Mouse (Mus musculus) retina, postnatal 1 day (tissue): ENCODE measurements around the gene Slc19a1.
A peak's percentile ranks its signal among the peaks of the same experiment; 100 is the strongest.

ENCODE experiments used
- DNase-seq: peaks from one replicate; pipeline ENCODE4 v3.0.0-alpha.2; 2012

The Slc19a1 gene

DNA sequence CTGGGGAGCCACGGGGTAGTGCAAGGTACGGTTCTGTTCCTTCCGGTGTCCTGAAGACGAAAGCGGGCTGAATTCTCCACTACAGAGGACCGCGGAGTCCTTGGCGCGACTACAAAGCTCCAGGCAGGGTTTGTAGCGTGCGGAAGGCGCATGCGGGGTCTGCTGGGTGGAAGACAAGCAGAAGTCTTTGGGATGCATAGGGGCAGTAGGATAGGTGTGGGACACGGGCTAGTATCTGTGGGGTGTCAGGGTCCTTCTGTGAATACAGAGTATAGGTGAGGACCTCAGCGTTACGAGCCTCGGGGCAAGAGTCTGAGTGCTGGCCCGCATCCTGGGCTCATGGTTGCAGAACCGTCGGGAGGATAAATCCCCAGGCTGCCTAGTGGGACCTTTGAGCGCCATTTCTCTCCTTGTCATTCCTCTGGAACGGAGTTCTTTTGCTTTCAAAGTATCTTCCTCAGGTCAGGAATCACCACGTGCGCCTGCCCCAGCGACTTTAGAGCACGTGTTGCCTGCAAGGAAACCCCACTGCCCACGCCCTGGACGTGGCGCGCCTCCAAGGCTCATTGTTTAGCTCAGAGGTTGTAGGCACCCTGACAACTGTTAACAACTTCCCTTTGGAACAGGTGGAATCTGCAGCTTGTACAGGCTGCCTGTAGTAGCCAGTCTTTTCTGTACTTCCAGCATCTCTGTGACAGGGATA lies 1.4 kb downstream of the Slc19a1 start:
- DNase-seq, result no peak

DNA sequence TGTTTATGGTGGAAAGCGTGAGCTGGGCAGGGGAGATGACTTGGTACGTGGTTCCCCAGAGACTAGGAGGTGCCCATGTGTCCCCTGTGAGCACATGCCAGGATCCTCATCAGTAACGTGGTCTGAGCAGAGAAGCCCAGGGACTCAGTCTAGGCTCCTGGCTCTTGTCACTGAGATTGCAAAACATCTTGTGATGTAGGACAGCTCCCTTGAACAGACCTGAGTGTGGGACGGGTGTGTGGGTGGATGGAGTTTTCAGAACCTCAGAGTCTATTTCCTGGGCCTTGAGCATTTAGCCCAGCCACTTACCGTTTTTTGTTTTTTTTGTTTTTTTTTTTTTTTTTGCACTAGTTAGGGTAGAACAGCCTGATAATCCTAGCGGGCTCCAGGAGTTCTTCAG lies 3.4 kb downstream of the Slc19a1 start:
- DNase-seq, result no peak

DNA sequence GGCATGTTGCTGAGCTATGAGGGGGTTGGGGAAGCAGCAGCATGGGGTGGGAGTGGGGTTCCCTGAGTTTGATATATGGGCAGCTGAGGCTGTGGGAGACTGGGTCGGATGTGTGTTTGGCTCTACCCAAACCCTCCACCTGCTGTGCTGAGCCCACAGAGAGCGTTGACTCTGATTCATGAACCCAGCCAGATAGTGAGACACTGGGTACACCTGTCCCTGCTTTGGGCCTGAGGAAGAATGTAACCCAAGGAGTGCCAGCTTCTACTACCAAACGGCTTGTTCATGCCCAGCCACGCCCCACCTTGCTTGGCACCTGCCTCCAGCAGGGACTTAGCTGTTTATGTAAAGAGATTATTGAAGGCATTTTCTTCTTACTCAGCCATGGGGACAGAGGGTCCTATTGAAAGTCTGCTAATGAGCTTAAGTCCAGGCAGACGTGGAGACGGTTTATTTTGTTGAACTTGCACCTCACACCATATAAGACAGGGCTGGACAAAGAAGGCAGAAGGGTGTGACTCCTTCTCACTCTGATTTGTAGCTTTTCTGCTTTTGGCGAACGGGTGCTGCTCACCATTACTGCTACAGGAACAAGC lies 6.6 kb downstream of the Slc19a1 start:
- DNase-seq, result peak; percentile 59

DNA sequence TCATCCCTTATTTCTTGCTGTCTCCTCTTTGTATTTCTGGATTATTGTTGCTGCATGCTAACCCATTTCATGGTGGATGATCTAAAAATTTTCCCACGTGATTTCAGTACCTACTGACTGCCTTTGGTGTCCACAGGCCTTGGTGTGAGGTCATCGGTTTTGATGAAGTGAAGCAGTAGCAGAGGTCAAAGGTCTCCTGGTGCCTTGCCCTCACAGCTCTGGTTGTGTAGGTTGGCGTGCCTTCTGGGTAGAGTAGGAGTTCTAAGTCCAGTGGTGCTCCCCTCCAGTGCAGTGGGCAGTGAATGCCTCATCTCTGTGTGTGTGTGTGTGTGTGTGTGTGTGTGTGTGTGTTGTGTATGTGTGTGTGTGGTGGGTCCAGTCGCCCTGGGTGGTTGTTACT lies 16.2 kb downstream of the Slc19a1 start:
- DNase-seq, result no peak

DNA sequence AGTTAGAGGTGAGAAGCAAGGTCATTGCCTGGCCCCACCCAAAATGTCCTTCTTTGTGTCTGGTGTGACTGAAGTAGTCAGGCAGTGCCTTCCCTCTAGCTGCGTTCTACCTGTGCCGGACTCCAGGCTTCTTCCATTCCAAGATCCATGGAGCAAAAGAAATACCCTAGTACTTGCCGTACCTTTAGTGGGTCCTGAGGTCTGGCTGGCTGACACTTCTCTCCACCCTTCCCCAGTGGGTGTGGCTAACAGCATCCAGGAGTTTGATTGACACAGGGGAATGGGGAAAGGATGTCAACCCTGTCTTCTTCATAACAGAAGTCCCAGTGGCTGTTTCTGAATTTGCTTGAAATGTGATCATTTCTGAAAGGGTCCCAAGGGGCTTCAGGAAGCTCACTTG lies 16.6 kb downstream of the Slc19a1 start:
- DNase-seq, result no peak

DNA sequence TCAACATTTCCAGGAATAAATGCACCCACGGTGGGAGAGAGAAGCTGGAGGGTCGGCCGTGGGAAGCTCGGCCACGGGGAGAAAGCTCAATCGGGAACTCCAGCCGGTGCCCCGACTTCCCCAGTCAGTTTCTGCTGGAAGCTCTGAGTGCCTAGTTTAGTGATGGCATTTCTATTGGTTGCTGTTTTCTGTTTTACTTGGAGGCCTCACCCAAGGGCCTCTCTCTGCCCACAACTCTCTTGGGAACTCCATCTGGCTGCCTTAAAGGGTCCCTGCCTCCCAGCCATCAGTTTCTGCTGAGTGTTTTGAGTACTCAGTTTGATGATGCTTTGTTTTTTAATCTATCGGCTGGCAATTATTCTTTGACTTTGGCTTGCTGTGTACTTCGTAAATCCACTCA lies 24.7 kb downstream of the Slc19a1 start:
- DNase-seq, result no peak

DNA sequence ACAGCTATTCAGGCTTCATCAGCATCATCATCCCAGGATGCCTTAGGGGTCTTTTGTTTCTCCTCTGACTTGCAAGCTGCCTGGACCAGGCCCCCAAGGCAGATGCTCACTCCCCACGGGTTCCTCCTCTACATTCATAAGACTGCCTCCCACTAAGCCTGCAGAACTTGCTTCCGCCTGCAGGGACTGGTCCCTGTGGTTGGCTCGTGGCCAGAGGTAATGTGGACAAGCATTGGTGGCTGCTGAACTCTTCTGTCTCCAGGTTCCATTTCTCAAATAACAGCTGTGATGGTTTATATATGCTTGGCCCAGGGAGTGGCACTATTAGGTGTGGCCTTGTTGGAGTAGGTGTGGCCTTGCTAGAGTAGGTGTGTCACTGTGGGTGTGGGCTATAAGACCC lies 29.4 kb downstream of the Slc19a1 start:
- DNase-seq, result peak; percentile 21

DNA sequence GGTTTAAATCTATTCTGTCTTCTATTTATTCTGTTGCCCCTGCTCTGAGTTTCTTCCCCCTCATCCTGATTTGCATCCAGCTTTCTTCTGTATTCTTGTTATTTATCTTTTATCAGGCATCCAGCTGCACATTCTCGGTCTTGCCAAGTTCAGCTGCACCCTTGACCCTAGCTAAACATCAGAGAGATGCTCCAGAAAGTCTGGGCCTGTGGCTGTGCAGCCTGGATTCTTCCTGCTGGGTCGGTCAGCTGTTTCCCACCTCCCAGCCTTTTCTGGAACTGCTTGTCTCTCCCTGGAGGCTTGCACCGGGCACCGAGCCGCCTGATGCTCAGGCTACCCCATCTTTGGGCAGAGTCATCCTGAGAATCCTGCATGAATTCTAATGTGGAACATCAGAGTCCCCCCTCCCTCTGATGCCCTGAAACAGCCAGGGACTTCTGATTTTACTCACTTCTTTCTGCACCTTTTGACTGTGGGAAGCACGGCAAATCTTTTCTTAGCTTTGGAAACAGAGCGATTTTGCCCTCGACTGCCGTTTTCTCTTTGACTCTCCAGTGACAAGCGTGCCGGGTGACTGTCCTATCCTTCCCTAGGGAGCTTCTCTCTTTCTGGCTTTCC lies 30.5 kb downstream of the Slc19a1 start:
- DNase-seq, result no peak

DNA sequence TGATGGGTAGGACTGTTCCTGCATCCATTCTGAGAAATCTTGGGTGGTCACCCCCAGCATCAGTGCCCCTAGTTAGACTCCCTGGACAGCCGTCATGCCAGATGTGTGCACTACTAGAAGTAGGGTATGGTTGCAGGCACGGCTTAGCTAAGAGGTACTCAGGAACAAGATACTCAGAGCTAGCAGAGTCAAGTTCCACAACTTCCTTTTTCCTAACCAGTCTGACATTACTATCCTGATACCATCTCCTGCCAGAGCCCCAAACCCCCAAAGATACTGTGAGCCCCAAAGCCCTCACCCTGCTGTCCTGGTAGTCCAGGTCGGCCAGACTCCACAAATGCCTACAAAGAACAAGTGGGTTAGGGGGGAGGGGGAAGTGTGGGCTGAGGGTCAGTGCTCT lies 32.2 kb downstream of the Slc19a1 start:
- DNase-seq, result no peak

DNA sequence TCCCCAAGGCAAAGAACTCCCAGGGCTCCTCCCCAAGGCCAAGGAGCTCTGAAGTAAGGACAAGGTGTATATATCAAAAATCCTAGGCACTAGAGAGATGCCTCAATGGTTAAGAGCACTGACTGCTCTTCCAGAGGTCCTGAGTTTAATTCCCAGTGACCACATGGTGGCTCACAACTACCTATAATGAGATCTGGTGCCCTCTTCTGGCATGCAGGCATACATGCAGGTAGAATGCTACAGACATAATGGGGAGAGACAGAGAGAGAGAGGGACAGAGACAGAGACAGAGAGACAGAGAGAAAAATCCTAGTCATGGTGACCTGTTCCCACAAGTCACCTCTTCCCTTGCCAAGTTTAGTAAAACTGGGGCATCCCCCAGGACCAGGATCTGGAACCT lies 32.6 kb downstream of the Slc19a1 start:
- DNase-seq, result no peak

DNA sequence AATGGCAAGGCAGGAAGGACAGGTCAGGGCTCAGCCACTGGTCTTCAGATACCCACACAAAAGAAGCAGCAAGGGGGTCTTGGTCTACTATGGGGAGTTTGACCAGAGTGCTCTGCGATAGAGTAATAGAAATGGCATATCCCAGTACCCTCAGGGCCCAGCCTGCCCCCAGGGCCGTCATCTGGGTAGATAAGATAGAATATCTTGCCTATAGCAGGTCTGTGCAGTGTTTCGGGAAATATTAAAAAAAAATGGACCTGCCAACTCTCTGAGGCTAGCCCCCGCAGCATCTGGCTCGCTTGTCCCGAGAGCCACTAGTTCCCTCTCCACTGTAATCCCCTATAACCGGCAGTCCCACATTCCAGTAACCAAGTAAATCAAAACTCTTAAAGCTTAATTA lies 36.4 kb downstream of the Slc19a1 start:
- no peak for DNase-seq

DNA sequence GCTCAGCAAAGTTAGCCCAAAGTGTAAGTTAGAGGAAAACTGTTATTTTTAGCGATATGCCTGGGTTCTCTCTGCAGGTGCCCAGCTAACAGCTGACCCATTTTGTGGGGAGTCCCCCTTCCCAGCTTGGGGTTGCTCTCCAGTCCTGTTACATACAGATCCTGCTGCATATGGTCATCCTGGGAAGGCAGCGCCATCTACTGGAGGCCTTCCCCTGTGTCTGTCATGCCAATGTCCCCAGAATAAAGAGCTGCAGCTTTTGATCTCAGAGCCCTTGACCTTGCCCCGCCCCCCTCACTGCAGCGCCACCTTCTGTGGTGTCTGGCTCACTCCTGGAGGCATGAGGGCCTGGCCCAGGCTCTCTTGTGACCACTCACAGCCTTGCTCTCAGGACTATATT lies 38.0 kb downstream of the Slc19a1 start:
- peak; percentile 80 for DNase-seq

DNA sequence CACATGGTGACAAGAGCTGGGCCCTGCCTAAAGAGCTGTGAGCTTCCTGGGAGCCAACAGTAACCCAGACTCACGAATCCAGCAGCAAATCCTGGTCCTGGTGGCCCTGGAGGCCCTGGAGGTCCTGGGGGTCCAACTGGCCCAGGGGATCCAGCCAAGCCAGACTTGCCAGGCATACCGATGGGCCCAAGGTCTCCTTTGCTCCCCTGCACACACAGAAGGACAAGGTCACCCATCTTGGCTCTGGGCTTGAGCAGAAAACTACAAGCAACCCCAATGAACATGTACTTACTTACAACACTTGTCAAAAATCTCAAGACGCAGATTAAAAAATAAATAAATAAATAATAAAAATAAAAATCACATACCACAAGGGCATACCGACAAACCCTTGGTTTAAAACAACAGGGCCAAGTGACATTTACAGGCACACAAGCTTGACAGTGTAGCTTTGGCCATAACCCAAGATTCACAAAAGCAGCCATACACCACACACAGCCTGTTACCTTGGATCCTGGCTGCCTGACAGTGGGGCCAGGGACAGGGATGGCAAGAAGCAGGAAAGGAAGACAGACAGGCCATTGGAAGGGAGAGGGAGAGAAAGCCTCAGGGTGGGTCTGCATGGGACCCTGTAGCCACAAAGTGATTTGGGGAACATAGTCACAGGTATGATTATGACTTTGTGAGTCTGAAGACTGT lies 42.4 kb downstream of the Slc19a1 start:
- no peak for DNase-seq

DNA sequence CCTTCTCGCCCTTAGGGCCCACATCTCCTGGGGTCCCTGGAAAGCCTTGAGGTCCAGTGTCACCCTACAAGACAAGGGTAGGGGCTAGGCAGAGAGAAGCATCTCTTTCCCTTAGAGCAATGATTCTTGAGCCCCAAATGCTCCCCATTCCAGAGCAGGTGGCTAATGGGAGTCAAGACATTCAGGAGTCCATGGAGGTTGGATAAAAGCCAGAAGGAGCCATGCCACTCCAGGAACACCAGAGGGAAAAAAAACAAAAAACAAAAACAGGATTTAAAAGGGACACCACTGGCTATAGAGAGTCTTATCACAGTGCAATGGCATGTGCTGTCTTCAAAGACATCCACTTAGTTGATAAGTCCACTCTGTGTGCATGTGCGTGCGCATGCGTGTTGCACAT lies 46.4 kb downstream of the Slc19a1 start:
- no peak for DNase-seq

DNA sequence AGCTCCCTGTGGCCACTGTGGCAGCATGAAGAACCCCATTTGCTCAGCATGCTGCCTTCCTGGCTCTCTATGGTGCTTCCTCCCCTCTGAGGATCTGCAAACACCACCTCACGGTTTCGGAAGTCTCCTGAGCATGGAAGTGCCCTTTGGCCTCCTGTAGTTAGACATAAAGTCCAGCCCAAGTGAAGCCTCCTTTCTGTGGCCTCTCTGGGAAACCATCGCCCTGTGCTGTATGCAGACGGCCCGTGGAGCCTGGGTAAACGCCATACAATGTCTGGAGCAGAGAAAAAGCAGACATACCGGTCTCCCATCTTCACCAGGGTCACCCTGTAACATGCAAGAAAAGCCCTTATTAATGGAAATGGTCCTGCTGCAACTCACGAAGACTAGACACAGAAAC lies 46.9 kb downstream of the Slc19a1 start:
- no peak for DNase-seq

DNA sequence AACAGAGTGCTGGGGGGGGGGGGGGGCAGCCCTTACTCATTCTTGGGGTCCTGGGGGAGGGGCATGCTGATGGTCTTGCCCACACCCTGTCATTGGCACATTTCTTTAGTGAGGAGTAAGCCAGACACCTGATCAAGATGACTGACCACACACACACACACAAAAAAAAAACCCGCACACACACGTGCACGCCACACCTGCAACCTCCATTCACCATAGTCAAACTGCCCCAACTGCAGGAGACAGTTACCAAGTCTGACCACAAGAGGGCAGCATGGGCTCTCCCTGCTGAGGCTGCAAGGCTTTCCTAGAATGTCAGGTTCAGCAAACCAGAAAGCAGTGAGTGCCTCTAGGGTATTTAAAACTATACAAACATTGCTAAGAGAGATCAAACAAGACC lies 50.4 kb downstream of the Slc19a1 start:
- DNase-seq, result peak; percentile 81

DNA sequence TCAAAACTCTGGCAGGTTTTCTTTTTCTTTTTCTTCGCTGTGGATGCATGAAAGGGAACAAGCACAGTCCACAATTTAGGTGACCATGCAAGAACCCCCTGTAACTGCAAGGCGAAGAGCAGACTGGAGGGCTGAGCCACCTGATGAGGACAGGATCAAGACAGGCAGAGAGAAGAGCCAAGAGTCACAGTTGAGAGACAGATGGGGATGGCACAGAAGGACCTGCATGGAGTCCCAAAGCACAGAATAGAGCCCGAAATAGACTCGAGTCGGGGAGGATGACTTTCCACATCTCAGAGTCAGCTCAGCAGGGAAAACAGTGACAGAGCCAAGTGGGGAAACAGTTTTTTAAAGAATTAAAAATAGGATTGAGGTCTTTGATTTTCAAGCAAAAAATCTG lies 50.9 kb downstream of the Slc19a1 start:
- no peak for DNase-seq

DNA sequence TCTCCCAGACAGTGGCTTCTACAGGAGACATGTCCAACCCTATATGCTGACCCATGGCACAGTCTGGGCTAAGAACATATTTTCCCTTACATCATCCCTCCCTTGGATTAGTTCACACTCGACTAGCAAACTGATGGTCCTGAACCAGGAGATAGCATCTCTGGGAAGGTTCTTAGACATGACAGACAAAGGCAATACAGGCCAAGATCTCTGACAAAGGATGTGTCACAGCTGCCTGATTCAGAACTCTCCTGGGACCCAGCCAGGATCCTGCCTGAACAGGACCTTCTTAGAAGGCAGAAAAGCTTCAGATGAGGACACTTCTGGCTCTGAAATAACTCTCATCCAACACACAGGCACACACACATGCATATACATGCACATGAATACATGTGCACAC lies 52.5 kb downstream of the Slc19a1 start:
- no peak for DNase-seq

DNA sequence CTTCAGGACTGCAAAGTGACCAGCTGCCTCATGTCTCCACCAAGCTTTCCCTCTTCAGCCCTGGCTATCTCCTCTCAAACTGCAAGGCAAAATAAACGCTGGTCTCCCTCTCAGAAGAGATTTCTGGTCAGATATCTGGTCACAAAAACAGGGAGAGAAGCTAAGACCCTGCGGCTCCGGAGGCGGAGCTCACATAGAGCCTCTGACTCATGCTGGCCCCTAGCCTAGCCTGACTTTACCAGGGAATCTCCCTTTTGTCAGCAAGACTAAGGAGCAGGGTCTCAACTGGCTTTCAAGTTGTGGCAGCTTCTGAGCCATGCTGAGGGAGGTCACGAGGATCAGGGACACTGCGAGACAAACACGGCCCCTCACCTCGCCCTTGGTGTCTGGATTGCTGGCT lies 57.3 kb downstream of the Slc19a1 start:
- DNase-seq, result peak; percentile 37

DNA sequence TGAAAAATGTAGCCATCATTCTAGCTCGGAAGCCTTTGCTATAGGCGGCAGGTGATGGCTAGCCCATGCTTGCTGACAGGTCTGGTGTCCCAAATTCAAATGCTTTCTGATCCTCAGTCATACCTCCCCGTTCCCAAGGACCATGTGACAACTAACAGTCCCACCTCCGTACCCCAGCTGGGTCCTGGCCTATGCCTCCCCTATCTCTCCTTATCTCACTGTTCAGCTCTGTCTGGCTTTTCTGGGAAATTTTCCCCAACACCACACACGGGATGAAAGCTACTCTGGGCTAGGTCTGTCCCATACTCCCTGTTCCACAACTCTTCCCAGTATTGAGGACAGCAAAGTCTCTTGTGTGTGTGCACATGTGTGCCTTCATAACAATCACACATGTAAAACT lies 58.0 kb downstream of the Slc19a1 start:
- no peak for DNase-seq

DNA sequence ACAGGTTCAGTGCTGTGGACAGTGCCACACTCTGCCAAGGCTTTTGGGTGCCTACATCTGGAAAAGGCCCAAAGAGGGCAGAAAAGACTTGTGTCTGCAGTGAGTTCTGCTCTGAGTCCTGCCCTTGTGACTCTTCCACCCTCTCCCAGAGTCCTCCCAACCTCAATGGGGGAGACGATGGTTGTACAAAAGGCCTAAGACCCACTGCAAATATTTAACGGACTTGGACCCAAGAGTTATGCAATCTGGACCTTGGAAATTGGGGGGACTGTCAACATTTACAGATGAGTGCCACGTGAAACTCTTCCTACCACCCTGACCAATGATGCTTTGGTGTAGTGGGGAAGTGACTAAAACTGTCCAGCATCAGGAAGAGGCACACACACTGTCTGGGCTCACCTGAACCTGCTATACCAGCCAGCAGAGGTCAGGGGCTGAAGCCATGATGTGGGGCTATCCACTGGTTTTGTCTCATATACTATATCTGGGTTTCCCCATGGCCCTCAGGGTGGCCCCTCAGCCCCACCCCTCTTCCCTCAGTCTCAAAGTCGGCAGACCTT lies 59.6 kb downstream of the Slc19a1 start:
- DNase-seq, result no peak

DNA sequence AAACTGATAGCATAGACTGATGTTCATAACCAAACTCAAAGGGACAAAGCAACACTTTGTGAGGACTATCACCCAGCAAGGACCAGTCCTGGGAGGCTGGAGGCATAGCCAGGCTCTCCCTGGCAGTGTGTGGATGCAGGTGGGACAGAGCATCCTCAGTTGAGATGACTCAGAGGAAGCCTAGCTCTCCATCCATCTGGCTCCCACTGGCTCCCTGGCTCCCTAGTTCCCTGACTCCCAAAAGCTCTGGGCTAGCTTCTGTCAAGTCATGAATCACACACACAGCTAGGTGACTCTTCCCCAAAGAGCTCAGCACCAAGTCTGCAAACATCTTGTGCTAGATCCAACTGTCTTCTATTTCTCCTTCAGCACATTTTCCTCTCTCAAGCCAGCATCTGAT lies 61.8 kb downstream of the Slc19a1 start:
- DNase-seq, result no peak

DNA sequence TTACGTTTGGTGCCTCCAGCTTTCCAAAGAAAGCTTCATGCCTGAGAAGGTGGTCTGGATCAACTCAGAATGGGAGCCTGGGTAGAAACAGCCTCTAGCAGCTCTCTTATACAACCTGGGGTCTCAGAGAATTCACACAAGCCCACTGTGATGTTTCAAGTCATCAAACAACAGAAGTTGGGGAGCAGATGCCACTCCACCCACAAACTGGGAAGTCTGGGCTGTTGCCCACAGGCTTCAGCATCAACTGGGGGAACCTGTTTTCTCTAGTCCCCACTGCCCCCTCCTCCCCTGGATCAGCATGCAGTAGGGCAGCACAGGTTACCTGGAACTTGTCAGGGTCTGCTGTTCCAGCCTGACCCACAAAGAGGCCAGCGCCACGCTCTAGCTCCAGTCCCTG lies 63.6 kb downstream of the Slc19a1 start:
- DNase-seq, result no peak
